Mouse (Mus musculus): ENCODE results near the gene Garem2.

- TF ChIP-seq CTCF (conservative IDR thresholded peaks at IDR 0.05; ENCODE audit: insufficient read depth, insufficient read length, low read depth, low read length) (no peak), POLR2A (IDR thresholded peaks at IDR 0.05; ENCODE audit: low read depth, low read length) (no peak)
Measured at GRCm38 (mm10) chr5:30165234-30165946, 60.4 kb downstream of the Garem2 start.

All from kidney, adult 2 months (tissue).